Mouse (Mus musculus) brain, embryonic 18.5 days (tissue): ENCODE data around the gene Gm3543.
"Not testable (repeated sequence)": the region's sequence is repeated elsewhere in the genome, so short reads cannot be mapped to it uniquely, and the experiment has no call there.

Source experiments
- DNase-seq: peaks from one replicate; pipeline ENCODE4 v3.0.0-alpha.2; 2012; ENCODE audit warnings: low read depth, low spot score

Gene Gm3543

DNA sequence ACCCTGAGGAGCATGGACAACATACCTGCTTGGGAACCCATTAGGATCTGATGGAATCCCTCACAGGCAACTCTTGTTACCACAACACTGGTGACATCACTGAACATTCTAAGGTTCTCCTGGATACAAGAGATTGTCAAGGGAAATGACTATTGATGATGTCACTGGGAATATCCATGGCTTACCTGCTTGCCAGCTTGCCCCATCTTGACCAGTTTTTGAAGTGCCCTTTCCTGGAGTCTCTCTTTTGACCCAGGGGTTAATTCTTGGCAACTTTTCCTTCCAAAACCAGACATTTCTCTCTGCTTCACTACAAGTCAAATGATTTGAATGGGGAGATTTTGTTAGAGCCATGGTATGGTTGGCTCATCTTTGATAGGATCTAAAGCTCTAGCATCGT is at the start of gene Gm3543:
Gene Gm3543, minus strand, starts transcription at position 101 of the 400 bp plus-strand sequence.
- DNase-seq = not testable (repeated sequence)

DNA sequence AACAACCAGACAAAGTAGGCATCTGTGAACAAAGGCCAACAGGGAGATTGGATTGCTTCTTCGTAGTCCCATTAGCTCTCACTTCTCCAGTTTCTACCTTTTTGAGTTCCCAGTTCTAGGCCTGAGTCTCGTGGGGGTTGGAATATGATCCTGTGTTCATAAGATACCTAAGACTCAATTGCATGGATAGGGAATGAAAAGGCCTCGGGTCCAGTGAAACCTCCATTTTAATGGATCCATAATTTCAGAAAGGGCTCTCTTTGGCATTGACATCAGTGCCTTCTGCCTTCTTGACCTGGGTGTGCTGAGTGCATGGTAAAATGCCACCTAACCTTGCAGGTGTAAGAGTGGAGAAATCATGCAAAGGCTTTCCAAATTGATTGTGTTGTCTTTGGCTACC is 14.5 kb downstream of the Gm3543 start:
- DNase-seq = not testable (repeated sequence)

DNA sequence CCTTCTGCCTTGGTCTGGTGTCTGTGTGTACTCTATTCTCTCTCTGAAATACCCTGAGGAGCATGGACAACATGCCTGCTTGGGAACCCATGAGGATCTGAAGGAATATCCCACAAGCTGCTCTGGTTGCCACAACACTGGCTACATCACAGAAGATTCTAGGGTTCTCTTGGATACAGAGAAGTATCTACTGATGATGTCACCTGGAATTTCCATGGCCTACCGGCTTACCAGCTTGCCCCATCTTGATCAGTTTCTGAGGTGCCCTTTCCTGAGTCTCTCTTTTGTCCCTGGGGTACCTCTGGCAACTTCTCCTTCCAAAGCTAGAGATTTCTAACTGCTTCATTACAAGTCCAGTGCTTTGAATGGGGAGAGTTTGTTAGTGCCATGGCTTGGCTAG is 15.3 kb downstream of the Gm3543 start, which contains the start of gene Gm6401:
Gene Gm6401, minus strand, starts transcription at position 101 of the 400 bp plus-strand sequence.
- not testable (repeated sequence) for DNase-seq

DNA sequence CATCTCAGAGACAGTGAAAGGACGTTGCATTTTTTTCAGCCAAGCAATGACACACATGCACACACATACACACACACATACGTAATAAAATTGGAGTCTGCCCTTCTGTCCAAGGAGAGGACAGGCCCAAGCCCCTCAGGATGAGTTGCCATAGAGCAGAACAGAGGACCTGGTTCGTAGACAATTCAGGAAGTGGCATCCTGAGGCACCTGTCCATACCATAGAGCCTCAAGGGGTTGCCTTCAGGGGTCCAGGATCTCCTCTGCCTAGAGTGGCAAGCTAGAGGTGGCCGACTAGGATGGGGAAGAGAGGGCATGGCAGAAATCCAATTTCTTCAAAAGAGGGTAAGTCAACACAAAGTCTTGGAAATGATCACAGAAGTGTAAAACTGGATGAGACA is 19.0 kb downstream of the Gm3543 start:
- not testable (repeated sequence) for DNase-seq

DNA sequence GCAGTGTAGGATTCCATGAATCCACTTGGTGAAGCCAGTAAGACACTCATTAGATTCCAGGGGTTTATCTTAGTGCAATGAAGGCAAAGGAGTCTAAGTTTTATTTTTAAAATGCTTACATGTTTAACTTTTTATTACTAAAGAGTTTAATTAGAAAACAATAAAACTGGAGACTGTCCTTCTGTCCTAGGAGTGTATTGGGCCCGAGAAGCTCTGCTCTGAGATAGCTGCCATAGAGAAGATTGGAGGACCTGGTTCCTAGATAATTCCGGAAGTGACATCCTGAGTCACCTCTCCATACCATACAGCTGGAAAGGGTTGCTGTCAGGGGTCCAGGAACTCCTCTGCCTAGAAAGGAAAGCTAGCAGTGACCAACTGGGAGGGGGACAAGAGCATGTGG is 39.4 kb downstream of the Gm3543 start, which contains the start of gene 1700024B05Rik:
Gene 1700024B05Rik, plus strand, starts transcription at position 301 of the 400 bp plus-strand sequence.
- DNase-seq = not testable (repeated sequence)
